Mouse (Mus musculus) gastrocnemius, postnatal 4 days (tissue): ENCODE results near the gene Krtap6-5. TPM values are rescaled to one million over a fixed set of nuclear protein-coding genes. Genes with fewer than 3 reads are reported as not detected.
"Not testable (repeated sequence)": the region's sequence is repeated elsewhere in the genome, so short reads cannot be mapped to it uniquely, and the experiment has no call there.

Source experiments
- DNase-seq, 2 experiments: peaks; one replicate each; pipeline ENCODE4 v3.0.0; 2021 to 2022; ENCODE audit warnings: low spot score in 2 of 2, mixed read lengths in 2 of 2
- long read RNA-seq, 2 experiments: library from polyadenylated mRNA; stranded (forward); transcript quantifications; one replicate each; pipeline ENCODE4 v2.0.0; 2021
- total RNA-seq, 2 experiments: library from RNA; stranded (reverse); gene quantifications; 2 replicates each; pipeline ENCODE4 v1.2.3; 2021

Krtap6-5 gene
- total RNA-seq, result not detected
- long read RNA-seq, experiment 1, result 0 reads
- long read RNA-seq, experiment 2, result 0 reads

DNA sequence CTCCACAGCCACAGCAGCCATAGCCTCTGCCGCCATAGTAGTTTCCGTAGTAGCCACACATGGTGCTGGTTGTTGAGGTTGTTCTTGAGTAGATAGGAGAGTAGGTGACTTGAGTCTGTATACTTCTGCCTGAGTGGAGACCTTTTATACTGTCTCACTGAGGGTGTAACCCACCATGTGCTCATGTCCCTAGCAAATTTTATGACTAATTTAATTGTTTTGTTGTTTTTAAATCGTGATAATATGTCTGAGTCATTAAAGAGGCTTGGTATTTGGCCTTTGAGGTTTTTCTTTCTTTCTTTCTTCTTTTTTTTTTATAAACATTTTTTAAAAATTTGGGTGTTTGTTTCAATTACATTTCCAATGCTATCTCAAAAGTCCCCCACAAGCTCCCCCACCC is at the start of gene Krtap6-5:
TSS of gene Krtap6-5 (minus strand) at position 101 of the 400 bp plus-strand sequence.
- DNase-seq, result no peak

DNA sequence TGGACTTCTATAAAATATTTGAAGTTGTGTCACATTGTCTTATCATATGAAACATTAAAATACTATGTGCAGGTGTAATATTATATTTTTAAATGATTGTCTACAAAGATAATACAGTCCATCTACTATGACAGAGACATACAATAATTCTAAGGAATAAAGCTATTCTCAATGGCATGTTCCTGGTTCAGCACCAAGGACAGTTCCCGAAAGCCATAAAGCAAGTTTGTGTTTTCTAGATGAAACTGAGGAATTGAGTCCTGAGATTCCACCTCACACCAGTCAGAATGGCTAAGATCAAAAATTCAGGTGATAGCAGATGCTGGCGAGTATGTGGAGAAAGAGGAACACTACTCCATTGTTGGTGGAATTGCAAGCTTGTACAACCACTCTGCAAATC is 23.4 kb upstream of the Krtap6-5 start:
- peak in 1 of 2 experiments; percentile 9 for DNase-seq

- DNase-seq, result not testable (repeated sequence)
Measured at GRCm38 (mm10) chr16:89063902-89064301, 16.2 kb upstream of the Krtap6-5 start, which contains the start of gene 1110025L11Rik. Gene 1110025L11Rik, minus strand, starts transcription at chr16:89064002.

DNA sequence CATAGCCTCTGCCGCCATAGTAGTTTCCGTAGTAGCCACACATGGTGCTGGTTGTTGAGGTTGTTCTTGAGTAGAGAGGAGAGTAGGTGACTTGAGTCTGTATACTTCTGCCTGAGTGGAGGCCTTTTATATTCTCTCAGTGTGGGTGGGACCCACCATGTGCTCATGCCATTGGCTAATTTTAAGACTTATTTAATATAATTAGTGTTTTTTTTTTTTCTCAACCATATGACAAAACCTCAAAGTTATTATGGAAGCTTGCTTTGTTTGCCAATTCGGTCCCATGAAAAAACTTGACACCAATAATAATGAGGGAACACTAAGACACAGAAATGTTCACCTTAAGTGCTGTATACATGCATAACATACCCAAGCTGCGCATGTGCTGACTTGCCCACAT is 6.3 kb downstream of the Krtap6-5 start, which contains the start of gene Gm10228:
TSS of gene Gm10228 (minus strand) at position 101 of the 400 bp plus-strand sequence.
- DNase-seq, result not testable (repeated sequence)

GRCm38 (mm10) chr16:89031399-89031798 is 16.3 kb downstream of the Krtap6-5 start, which contains the start of gene Krtap6-1:
Gene Krtap6-1, plus strand, starts transcription at chr16:89031699.
- not testable (repeated sequence) for DNase-seq

DNA sequence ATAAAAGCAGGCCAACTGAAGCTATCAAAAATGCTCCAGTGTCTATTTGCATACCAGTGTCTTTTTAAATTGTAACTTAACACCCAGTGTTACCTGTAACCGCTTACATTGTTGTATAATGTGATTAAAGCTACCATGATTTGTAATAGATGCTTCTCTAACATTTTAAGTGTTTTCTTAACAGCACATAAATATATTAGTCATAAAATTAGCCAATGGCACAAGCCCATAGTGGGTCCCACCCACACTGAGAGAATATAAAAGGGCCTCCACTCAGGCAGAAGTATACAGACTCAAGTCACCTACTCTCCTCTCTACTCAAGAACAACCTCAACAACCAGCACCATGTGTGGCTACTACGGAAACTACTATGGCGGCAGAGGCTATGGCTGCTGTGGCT is 32.7 kb downstream of the Krtap6-5 start, which contains the start of gene Gm10229:
TSS of gene Gm10229 (plus strand) at position 301 of the 400 bp plus-strand sequence.
- not testable (repeated sequence) for DNase-seq

GRCm38 (mm10) chr16:89013973-89014372 is 33.7 kb downstream of the Krtap6-5 start:
- DNase-seq, result no peak

- DNase-seq, result no peak
Measured at GRCm38 (mm10) chr16:89010659-89011058, 37.0 kb downstream of the Krtap6-5 start, which contains the start of gene Krtap22-2. Gene Krtap22-2, minus strand, starts transcription at chr16:89010759.

Other genes with a start within 250 kb of the Krtap6-5 start
- not detected for gene Gm20741, start 235.7 kb downstream of the Krtap6-5 start, total RNA-seq
- not detected for gene Krtap15, start 227.7 kb downstream of the Krtap6-5 start, total RNA-seq
- gene Krtap14, start 221.7 kb downstream of the Krtap6-5 start, total RNA-seq, result not detected
- gene Krtap19-1, start 178.5 kb downstream of the Krtap6-5 start, total RNA-seq, result not detected
- gene Krtap19-2, start 173.6 kb downstream of the Krtap6-5 start, total RNA-seq, result not detected
- gene Krtap19-3, start 169.8 kb downstream of the Krtap6-5 start, total RNA-seq, result not detected
- not detected for gene Krtap19-4, start 162.8 kb downstream of the Krtap6-5 start, total RNA-seq
- gene Krtap19-5, start 151.4 kb downstream of the Krtap6-5 start, total RNA-seq, result not detected
- not detected for gene Krtap19-9b, start 115.6 kb downstream of the Krtap6-5 start, total RNA-seq
- gene Krtap16-3, start 85.0 kb downstream of the Krtap6-5 start, total RNA-seq, result not detected
- not detected for gene Krtap22-2, start 37.1 kb downstream of the Krtap6-5 start, total RNA-seq
- gene Gm10229, start 32.6 kb downstream of the Krtap6-5 start, total RNA-seq, result not detected
- gene Krtap6-1, start 16.2 kb downstream of the Krtap6-5 start, total RNA-seq, result not detected
- not detected for gene Gm10228, start 6.4 kb downstream of the Krtap6-5 start, total RNA-seq
- gene 1110025L11Rik, start 16.1 kb upstream of the Krtap6-5 start, total RNA-seq, result not detected
- gene Krtap6-3, start 36.1 kb upstream of the Krtap6-5 start, total RNA-seq, result not detected
- gene Gm6358, start 93.0 kb upstream of the Krtap6-5 start, total RNA-seq, result not detected
- not detected for gene Gm10061, start 103.2 kb upstream of the Krtap6-5 start, total RNA-seq
- not detected for gene Gm9789, start 110.1 kb upstream of the Krtap6-5 start, total RNA-seq
- gene Gm7735, start 121.6 kb upstream of the Krtap6-5 start, total RNA-seq, result not detected
- gene 1110057P08Rik, start 126.9 kb upstream of the Krtap6-5 start, total RNA-seq, result not detected
- gene Krtap20-2, start 158.0 kb upstream of the Krtap6-5 start, total RNA-seq, result not detected